Mouse (Mus musculus) cerebellum, adult 18-20 months (tissue): ENCODE measurements at regions not wholly inside any gene's neighbourhood (a gene's known extent, or its start where the extent isn't known, plus 50 kb on each side); places are given as distances from the start of the nearest gene placed in this dataset.

ENCODE experiments used
- DNase-seq, 2 experiments: peaks; one replicate each; pipeline ENCODE4 v3.0.0; 2021

DNA sequence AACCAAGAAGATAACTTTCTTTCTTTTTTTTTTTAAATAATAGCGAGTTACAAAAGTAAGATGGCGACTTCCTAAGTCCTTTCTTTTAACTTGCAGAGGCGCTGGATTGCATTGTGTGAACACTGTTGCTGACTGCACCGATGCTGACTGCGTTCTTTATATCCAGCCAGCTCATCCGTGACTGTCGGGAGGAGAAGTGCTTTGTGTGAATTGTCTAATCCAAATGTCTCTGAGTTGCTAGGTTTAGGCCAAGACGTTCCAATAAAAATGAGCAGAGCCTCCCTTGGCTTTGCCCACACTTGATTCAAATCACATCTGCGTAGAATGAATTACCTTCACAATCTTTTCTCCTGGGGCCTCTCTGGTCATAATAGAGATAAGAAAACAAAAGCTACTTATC lies 156.0 kb upstream of the Slc24a2 start:
- no peak for DNase-seq

DNA sequence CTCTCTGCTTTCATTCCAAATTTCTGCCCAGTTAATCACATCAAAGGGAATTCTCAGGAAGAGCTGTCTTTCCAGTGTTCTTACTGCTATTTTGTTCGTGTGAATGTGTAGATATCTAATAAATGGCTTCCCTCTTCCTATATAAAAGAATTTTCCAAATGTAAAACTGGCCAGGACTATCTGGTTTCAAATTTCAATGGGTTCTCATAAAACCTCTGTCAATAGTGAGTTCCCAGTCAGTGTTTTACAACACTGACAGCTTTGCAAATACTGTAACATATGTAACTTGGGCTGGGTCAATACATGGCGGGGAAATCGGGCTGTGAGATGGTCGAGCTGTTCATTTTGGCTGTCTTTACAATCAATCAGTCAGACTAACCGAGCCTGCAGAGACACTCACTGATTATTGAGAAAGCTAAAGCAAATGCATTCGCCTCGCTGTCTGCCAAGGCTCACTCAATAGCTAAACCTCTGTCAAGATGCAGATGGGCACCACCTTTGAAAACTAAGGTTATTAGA lies 155.0 kb upstream of the Slc24a2 start:
- no peak for DNase-seq

DNA sequence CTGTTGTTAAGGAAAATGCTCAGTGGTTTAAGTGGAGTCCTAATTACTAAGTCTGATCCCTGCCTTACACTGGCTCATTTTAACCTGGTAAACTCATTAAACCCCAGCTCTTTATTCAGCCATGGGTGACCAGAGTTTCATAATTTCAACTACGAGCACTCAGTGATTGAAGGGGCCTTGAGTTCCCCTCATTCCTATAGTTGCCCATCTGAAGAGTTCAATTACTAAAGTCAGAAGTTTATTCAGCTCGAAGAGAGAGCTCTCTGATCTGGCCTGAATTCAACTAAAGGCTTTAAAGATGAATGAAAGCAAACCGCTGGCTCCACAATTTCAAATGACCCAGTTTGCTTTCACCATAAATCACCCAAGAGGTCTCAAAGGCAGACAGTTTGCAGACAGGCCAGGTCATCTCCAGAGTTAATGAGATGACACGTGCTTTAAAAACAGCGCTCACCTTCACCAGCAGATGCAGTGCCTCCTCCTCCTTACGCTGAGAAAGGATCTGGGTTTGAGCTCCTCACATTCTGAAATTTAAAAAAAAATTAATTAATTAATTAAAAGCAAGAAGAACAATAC lies 154.3 kb upstream of the Slc24a2 start:
- DNase-seq: no peak

DNA sequence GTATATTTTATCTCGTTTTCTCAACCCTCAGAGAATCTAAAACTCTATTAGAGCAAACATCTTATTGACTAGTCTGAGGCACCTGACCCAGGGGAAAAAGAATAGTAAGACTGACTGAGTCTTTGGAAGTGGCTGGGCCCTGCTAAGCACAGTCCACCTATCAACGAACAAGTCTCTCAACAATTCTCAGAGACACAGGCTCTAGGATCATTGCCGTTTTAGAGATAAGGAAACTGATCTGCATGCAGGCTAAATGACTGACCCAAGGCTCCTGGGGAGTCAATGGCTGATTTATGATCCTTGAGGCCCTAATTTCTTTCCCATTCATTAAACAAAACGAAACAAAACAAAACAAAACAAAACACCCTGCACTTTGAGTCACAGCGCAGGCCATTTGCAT lies 150.4 kb upstream of the Slc24a2 start:
- DNase-seq: no peak

DNA sequence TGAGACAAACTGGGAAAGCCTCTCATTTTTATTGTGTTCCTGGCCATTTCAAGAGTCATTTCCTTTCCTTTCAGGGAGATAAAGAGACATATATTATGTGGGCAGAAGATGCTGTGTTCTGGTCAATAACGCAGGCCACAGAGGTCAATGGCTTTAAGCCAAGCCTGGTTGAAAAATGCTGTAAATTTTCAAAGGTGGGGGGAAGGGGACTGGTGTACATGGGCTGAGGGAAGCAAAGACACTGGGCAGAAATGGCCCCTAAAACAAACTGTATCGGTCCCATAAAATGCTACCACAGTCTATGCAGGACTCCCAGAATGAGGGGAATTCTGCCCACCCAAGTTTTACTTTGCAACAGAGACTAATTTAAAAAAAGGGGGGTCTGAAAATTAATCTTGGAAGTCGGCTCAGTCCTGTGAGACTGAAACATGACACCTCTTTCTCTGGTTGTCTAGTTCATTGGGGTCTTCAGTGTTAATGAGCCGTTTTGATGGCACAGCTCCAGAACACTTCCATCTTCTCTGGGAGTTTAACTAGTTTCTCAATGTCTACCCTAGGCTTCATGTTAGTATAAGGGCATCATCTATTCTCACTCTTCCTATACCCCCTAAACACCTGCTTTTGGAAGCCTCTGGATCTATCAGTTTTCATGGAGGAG lies 149.4 kb upstream of the Slc24a2 start:
- no peak for DNase-seq

DNA sequence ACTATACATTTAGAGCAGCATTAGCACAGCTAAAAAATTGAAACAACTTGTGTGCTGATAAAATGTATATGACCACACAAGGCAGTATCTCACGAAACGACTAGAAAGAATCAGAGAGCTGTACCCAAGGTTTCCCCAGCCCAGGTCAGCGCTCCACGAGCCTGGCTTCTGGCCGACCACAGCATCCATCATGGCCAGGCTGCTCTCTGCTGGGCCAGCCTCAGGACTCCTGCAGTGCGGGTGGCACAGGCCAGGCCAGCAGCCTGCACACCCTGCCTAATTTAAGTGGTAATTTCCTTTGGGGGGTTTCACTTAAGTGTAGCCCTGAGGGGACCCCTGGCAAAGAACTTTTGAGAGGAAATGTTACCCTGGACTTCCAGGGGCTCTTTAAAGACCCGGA lies 141.7 kb upstream of the Slc24a2 start:
- DNase-seq: peak; percentile 31 to 51

DNA sequence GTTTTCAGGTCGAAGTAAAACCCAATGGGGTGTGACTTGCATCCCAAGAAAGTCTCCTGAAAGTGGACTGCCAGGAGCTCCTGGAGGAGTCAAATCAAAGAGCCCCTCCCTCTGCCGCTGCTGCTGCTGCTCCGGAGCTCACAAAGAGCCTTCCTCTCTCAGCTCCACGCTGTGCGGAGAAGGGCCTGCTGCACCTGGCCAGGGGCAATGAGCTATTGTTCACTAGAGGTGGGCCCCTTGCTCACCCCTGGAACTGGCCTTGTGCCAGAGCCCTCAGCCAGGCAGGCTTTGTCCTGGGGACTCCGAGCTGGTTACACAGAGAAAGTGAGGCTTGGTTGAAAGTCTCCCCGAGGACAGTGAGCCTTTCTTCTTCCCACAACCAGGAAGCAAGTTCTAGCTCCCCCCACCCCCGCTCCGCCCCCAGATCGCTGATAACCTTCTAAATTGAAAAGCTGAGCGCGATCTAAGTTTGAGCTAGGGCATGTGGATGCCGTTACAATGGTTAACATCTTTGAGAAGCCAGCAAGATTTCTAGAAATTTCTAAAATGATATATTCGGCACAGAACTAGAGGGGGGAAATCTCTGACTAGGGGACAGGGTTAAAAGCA lies 139.5 kb upstream of the Slc24a2 start:
- DNase-seq: peak in 1 of 2 experiments; percentile 5

DNA sequence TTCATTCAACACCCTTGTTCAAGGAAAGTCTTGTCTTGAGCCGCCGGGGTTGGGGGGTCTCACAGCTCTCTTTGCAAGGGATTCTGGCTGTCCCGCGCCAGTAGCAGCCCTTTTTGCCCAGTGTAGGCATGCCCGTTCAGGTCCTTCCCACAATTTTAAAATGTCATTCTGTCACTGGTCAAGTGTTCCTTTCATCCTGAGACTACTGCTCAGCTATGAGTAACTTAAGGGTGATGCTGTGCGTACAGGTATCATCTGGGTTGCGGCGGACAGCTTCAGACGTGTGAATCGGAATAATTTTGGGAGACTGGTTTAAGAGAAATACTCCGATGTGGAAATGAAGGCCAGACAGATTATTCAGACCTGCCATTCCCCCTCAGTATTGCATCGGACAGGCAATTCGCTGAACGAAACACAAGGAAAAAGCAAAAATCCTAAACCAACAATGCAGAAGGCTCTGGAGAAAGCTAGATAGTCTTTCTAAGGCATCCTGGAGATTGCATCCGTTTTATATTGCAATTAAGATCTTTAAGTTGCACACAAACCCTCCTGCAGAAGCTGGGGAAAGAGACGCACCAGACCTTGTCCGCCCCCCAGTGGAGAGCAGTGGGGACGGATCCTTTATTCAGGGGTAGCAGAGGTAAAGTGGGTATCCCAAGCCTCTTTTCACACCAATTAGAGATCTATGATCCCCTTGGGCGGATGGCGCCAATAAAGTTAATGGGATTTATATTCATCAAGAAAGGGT lies 138.3 kb upstream of the Slc24a2 start:
- peak; percentile 72 for DNase-seq

DNA sequence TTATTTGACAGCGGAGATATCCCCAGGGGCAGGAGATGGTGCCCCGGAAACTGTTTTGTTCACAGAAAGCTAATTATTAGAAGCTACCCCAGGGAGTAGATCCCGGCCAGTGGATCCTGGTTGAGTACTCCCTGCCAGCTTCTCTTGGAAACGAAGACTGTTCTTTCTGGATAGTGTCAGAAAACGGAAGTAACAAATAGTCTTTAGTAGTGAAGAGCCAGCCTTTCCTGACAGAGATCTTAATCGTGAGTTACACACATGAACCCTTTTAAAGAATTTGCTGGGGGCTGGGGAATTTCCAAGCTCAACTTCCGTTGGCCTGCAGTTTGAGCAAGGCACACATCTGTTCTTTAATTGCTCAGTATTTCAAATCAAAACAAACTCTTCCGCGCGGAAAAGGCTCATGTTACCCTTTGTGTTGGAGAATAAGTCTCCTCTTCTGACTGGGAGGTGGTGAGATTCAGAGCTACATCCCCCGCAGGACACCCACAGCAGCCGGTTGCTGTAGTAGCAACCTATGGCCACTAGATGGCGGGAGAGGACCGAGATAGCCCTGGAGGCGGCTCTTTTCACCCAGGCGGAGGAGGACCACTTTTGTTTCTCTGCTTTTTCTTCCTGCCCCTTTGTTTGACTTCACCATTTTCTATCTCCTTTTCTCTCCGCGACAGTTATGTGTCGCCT lies 137.6 kb upstream of the Slc24a2 start:
- peak; percentile 80 to 82 for DNase-seq

DNA sequence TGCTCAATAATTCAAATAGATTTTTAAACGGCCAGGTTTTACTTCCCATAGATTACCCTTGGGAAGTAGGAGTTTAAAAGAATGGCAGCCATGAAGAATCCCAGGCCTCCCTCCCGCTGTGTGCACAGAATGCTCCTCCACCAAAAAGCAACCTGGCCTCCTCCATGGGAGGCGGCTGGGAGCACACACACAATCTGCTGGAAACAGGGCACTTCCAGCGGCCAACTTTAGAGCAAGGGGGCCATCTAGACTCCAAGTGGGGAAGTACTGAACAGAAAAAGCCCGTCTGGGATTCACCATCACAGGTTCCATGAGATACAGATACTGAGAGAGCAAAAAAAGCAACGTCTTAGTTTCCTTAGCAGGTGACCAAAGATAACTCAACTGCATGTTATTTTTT lies 131.9 kb upstream of the Slc24a2 start:
- DNase-seq: peak; percentile 25 to 31

DNA sequence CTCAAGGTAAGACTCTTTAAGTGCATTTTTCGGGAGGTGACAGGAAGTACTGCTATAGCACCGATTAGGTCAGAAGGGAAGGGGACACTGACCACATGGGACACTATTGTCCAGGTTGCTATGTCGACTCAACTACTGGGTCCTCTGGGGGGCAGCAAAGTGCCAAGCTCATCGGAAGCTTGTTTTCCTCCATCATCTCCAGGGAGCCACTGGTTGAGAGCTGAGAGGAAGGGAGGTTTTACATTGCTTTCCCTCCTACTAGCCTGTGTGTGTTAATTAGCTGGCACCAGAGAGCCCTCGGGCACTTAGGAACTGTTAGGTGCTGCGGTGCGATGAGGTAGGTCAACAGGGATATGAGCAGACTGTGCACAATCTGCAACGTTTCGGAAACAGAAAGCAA lies 129.2 kb upstream of the Slc24a2 start:
- DNase-seq: peak; percentile 57 to 66

DNA sequence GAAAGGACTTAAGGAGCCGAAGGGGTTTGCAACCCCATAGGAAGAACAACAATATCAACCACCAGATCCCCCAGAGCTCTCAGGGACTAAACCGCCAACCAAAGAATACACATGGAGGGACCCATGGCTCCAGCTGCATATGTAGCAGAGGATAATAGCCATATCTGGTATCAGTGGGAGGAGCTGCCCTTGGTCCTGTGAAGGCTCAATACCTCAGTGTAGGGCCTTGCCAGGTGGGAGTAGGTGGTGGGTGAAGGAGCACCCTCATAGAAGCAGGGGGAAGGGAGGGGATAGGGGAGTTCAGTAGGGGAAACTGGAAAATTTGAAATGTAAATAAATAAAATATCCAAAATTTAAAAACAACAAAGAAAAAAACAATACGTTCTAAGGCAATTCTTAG lies 128.7 kb upstream of the Slc24a2 start:
- no peak for DNase-seq

DNA sequence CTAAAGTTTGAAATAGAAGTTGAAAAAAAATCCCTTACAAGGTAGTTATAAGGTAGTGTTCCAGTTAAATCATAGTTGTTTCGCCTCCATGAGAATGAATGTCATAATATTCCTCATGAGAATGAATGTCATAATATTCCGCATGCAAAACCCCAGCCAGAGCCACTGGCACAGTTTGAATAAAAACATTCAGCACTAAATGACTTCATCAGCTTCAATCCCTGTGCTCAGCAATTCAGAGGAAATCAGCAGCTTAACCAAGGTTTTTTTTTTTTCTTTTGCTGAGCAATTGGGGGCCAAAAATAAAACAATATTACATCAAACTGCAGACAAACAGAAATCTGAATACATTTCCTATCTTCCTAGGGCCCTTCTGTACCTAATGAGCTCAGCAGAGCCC lies 102.7 kb upstream of the Slc24a2 start:
- DNase-seq: no peak

DNA sequence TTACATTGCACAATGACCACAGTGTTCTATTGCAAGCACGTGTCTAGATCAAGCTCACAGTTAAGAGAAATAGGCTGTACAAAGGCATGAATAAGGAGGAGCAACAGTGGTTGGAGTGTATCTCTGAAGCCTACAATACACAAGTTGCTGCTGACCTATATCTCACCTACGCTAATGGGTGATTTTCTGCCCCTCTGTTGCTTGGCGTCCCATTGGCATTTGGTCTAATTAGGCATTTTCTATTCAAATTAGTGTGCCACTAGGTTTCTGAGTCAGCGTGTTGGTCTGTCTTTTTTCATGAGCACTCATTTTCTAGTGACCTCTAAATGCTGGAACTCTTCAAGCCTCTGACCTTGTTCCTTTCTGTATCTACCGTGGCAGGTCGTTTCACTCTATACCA lies 98.9 kb upstream of the Slc24a2 start:
- no peak for DNase-seq

DNA sequence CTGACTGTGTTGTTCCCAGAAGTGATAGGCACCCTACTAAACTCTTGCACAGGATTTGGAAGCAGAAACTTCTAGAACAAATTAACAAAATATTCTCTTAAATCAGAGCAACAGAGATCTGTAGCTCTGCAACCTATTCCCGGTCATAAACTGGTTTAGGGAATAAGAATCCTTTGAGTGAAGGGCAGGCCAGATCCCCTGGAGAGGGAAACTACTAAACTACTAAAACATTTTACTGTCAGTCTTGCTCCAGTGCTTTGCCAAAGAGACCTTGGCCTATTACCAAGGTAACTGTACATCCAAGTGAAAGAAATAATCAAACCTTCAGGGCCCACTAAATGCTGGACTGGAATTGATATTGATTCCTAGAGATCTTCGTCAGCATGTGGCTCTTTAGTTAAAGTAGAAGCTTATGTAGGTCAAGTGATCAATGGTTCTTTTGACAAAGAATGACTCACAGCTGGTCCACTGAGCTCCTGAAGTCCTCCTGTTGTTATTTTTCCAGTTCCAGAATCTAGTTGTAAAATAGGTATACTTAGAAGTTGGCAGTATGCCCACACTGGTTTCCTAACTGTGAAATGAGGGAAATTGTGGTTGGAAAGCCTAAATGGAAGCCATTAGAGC lies 91.6 kb upstream of the Slc24a2 start:
- no peak for DNase-seq

DNA sequence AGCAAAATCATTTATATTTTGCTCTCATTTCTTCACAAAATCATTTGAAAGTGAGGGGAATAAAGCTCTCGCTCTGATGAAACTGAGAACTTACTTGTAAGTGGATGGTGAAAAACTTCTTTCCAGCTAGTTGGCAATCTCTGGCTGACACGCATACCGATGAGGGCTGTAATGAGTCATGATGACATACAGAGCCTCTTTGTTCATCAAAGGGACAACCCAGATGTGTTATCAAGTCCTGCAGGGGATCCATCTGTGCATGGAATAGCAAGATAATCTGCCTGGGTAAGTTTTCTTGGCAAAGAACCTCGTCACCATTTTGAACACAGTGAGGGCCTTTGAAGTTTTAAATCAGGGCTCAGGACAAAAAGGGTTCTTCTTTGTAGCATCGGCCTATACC lies 67.9 kb upstream of the Slc24a2 start:
- no peak for DNase-seq

DNA sequence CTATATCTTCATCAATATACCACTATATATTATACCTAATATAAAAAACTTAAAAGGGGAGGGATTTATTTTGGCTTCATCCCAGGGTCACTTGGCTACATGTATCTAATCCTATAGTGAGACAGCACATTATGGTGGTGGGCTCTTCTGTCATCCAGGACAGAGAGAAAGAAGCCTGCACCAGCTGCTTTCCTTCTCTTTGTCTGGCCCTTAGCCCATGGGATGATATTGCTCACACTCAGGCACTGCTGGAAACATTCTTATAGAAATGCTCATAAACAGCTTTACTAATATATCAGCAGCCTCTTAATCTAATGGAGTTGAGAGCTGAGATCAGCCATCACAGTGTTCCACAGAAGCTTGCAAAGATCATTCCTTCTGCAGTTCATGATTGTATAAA lies 64.3 kb upstream of the Slc24a2 start:
- no peak for DNase-seq
